Mouse (Mus musculus): Measurements from ENCODE around the gene Arf5. TPM values are rescaled to one million over a fixed set of nuclear protein-coding genes. Genes with fewer than 3 reads are reported as not detected.
A peak's percentile ranks its signal among the peaks of the same experiment; 100 is the strongest.

Arf5 gene
- polyA plus RNA-seq, 1 experiment from 2014 or later, result 376 TPM

DNA sequence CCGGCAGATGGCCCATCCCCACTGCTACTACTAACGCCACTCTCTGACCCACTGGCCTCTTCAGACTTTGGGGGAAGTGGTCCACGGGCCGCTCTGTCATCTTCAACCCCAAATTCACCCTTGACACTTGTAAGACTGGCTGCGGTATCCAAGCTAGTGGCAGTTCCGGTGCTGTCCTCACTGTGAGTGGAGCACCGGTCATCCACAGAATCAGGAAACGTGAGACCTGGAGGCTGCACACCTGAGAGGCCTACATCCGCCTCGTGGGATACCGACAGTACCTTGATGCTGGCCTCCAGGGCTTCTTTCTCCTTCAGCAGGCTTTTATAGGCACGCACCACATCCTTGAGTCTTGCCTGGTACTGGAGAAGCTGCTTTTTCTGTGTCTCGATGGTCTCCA is 2.5 kb upstream of the Arf5 start:
- DNase-seq, result no peak
- peak overlapping the region; percentile 75; the same call in 1 of the 2 replicates for H3K27ac ChIP-seq (ENCODE audit: low read depth)

GRCm38 (mm10) chr6:28421469-28422000 is 1.8 kb upstream of the Arf5 start:
- peak; percentile 96 for DNase-seq
- Histone ChIP-seq H3K27me3 (ENCODE audit: insufficient read depth, low read length) (no peaks in the 10 kb centered on the region), H3K9me3 (ENCODE audit: low read depth, low read length) (no peaks in the 10 kb centered on the region), H3K9ac (peak overlapping the region; percentile 79), H3K4me2 (peak overlapping the region; percentile 94), H3K4me1 (ENCODE audit: insufficient read depth) (peaks cover 8% of the 10 kb centered on the region), H3K4me3 (ENCODE audit: low read depth, low read length) (peak overlapping the region; percentile 85), H3K36me3 (ENCODE audit: insufficient read depth) (peaks cover 39% of the 10 kb centered on the region), H3K27ac (ENCODE audit: low read depth) (peak overlapping the region; percentile 75)
- peak; percentile 83 for TF ChIP-seq CTCF (IDR thresholded peaks at IDR 0.05; ENCODE audit: low read depth)
- WGBS, result under 1% methylated on average over 27 of the region's 27 CpGs
- peak; percentile 86 for ATAC-seq (ENCODE audit: insufficient read depth)

More for the DNA sequence above, 2.5 kb upstream of the Arf5 start:
- 11% methylated on average over 13 of the region's 13 CpGs for WGBS
- H3K27me3 ChIP-seq (ENCODE audit: insufficient read depth, low read length), result no peaks in the 10 kb centered on the region
- no peak for TF ChIP-seq CTCF (IDR thresholded peaks at IDR 0.05; ENCODE audit: low read depth)
- peaks cover 32% of the 10 kb centered on the region for H3K36me3 ChIP-seq (ENCODE audit: insufficient read depth)
- H3K9ac ChIP-seq, result peak overlapping the region; percentile 79
- peak overlapping the region; percentile 85 for H3K4me3 ChIP-seq (ENCODE audit: low read depth, low read length)
- H3K4me2 ChIP-seq, result peak overlapping the region; percentile 94
- ATAC-seq (ENCODE audit: insufficient read depth), result no peak
- no peaks in the 10 kb centered on the region for H3K9me3 ChIP-seq (ENCODE audit: low read depth, low read length)
- H3K4me1 ChIP-seq (ENCODE audit: insufficient read depth), result peaks cover 8% of the 10 kb centered on the region

GRCm38 (mm10) chr6:28422651-28423290 is 589 bp upstream of the Arf5 start:
- DNase-seq, result no peak
- WGBS, result 64% methylated on average over 15 of the region's 15 CpGs
- H3K4me1 ChIP-seq (ENCODE audit: insufficient read depth), result peaks cover 8% of the 10 kb centered on the region
- ATAC-seq (ENCODE audit: insufficient read depth), result no peak
- peak overlapping the region; percentile 86; the same call in 1 of the 2 replicates for H3K27ac ChIP-seq (ENCODE audit: low read depth)
- no peak for TF ChIP-seq CTCF (IDR thresholded peaks at IDR 0.05; ENCODE audit: low read depth)
- H3K4me3 ChIP-seq (ENCODE audit: low read depth, low read length), result peak overlapping the region; percentile 89
- H3K36me3 ChIP-seq (ENCODE audit: insufficient read depth), result peaks cover 33% of the 10 kb centered on the region
- H3K9me3 ChIP-seq (ENCODE audit: low read depth, low read length), result no peaks in the 10 kb centered on the region
- no peaks in the 10 kb centered on the region for H3K27me3 ChIP-seq (ENCODE audit: insufficient read depth, low read length)
- peak overlapping the region; percentile 63 for H3K4me2 ChIP-seq
- H3K9ac ChIP-seq, result no peak overlapping the region

DNA sequence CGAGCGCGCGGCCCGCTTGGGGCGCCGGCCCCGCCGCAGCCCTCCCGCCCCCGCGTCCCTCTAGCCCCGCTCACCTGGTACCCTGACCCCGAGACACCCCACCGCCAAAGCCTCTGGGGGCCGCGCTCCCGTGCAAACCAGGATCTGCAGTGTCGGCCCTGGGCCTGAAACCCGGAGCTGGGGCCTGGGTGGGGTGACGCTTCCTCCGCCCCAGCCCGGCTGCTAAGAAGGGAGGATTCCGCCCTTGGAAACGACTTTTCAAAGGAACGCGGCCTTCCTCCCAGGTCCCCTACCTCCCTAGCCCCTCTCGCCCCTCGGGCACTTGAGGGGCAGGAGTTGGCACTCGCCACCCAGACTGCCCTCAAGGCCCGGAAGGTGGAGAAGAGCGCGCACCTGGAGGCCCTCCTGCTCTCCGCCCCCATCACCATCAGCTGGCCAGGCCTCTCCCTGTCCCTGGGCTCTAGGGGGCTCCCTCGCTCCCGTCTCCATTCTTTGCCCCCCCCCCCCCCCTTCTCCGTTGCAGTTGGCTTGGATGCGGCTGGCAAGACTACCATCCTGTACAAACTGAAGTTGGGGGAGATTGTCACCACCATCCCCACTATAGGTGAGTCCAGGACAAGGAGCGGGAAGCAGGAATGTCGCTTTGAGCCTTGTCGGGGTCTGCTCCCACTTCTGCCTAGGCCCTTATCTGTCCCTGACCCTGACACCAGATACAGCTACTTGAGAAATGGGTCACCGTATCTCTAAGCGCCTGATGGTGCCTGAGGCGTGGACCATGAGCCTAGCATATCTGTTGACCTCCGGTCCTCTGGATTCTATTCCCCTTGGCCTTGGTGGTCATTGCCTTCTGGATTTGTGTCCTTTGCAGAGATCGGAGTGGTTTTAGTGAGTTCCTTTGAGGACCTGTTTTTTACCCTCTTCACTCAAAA is 671 bp downstream of the Arf5 start:
- 7% methylated on average over 42 of the region's 46 CpGs for WGBS
- Histone ChIP-seq H3K36me3 (ENCODE audit: insufficient read depth) (peaks cover 20% of the 10 kb centered on the region; the same call in 1 of the 2 replicates), H3K4me2 (peak overlapping the region; percentile 63), H3K27ac (ENCODE audit: low read depth) (peak overlapping the region; percentile 86), H3K4me1 (ENCODE audit: insufficient read depth) (peaks cover 8% of the 10 kb centered on the region), H3K4me3 (ENCODE audit: low read depth, low read length) (peak overlapping the region; percentile 89), H3K27me3 (ENCODE audit: insufficient read depth, low read length) (no peaks in the 10 kb centered on the region), H3K9ac (peak overlapping the region; percentile 97), H3K9me3 (ENCODE audit: low read depth, low read length) (no peaks in the 10 kb centered on the region)
- peak; percentile 66 for DNase-seq
- ATAC-seq (ENCODE audit: insufficient read depth), result peak; percentile 52
- TF ChIP-seq CTCF (IDR thresholded peaks at IDR 0.05; ENCODE audit: low read depth), result peak; percentile 31; the same call in 1 of the 2 replicates

- TF ChIP-seq CTCF (IDR thresholded peaks at IDR 0.05; ENCODE audit: low read depth), result no peak
- Histone ChIP-seq H3K9me3 (ENCODE audit: low read depth, low read length) (no peaks in the 10 kb centered on the region), H3K36me3 (ENCODE audit: insufficient read depth) (peaks cover 18% of the 10 kb centered on the region; the same call in 1 of the 2 replicates), H3K9ac (no peak overlapping the region), H3K4me1 (ENCODE audit: insufficient read depth) (peaks cover 8% of the 10 kb centered on the region), H3K27ac (ENCODE audit: low read depth) (no peak overlapping the region), H3K4me3 (ENCODE audit: low read depth, low read length) (peak overlapping the region; percentile 89), H3K4me2 (peak overlapping the region; percentile 63), H3K27me3 (ENCODE audit: insufficient read depth, low read length) (no peaks in the 10 kb centered on the region)
- DNase-seq (no peak), ATAC-seq (ENCODE audit: insufficient read depth) (no peak)
- 91% methylated on average over 6 of the region's 6 CpGs for WGBS
Observed at GRCm38 (mm10) chr6:28425019-28425418, 1.7 kb downstream of the Arf5 start.

DNA sequence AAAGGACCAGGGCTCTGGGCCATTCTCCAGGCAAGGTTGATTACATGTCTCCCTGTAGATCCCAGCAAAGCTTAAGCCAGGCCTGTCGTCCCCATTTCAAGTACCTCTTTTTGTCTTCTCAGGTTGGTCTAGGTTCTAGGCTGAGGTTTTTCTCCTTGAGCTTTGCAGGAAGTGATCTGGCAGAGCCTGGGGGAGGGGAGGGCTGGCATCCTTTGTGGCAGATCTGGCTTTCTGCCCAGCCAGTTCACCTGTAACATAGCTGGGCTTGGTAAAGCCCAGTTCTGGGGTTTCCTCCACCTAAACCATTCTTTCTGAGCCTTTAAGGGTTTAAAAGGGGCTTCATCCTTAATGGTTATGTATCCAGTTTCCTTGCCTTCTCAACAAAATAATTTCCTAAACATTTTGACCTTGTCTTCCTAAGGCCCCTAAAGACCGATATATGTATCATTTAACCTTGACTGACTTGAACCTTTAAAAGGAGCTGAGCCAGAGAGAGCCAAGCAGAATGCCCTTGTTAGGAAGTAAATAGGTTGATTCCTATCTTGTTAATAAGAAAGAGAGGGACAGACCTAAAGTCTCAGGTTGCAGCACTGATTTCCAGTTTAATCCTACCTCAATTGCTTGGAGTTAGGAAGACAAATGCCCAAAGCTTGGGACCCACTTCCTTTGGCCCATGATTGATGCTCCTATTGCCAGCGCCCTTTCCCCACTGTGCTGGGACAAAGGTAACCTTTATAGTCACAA is 3.9 kb downstream of the Arf5 start, which contains the start of gene Fscn3:
Fscn3 (plus strand) TSS at position 694 of the 744 bp plus-strand sequence.
- no peak for DNase-seq
- Histone ChIP-seq H3K9me3 (ENCODE audit: low read depth, low read length) (no peaks in the 10 kb centered on the region), H3K4me2 (no peak within 1 kb of the TSS), H3K4me1 (ENCODE audit: insufficient read depth) (no peaks in the 10 kb centered on the region), H3K4me3 (ENCODE audit: low read depth, low read length) (no peak within 1 kb of the TSS), H3K27ac (ENCODE audit: low read depth) (no peak within 1 kb of the TSS), H3K27me3 (ENCODE audit: insufficient read depth, low read length) (no peaks in the 10 kb centered on the region), H3K9ac (no peak within 1 kb of the TSS), H3K36me3 (ENCODE audit: insufficient read depth) (peaks cover 18% of the 10 kb centered on the region; the same call in 1 of the 2 replicates)
- no peak for ATAC-seq (ENCODE audit: insufficient read depth)
- 65% methylated on average over 3 of the region's 3 CpGs for WGBS
- TF ChIP-seq CTCF (IDR thresholded peaks at IDR 0.05; ENCODE audit: low read depth), result no peak

All from lung, embryonic 14.5 days (tissue).